Mouse (Mus musculus) midbrain, embryonic 10.5 days (tissue): ENCODE data around the gene Pibf1. TPM values are rescaled to one million over a fixed set of nuclear protein-coding genes. Genes with fewer than 3 reads are reported as not detected.

Source experiments
- DNase-seq: peaks from one replicate; pipeline ENCODE4 v3.0.0-alpha.2; 2017; ENCODE audit warnings: low spot score
- H3K27ac ChIP-seq: fragments of 300-500 bp; sonication (generic); replicated peaks from 2 replicates; pipeline ENCODE4 v1.5.1; 2016; ENCODE audit warnings: mild to moderate bottlenecking
- H3K27me3 ChIP-seq: fragments of 300-500 bp; sonication (generic); 2 replicates; pipeline ENCODE4 v1.6.1; 2016; ENCODE audit warnings: low read depth, mild to moderate bottlenecking; ENCODE audit not compliant: poor library complexity, severe bottlenecking
- H3K36me3 ChIP-seq: fragments of 300-500 bp; sonication (generic); 2 replicates; pipeline ENCODE4 v1.6.1; 2016; ENCODE audit warnings: mild to moderate bottlenecking, moderate library complexity
- H3K4me1 ChIP-seq: fragments of 300-500 bp; sonication (generic); 2 replicates; pipeline ENCODE4 v1.6.1; 2016
- H3K4me3 ChIP-seq: fragments of 300-500 bp; sonication (generic); 2 replicates; pipeline ENCODE4 v1.5.1; 2016; ENCODE audit warnings: mild to moderate bottlenecking, moderate library complexity
- H3K9me3 ChIP-seq: fragments of 300-500 bp; sonication (generic); replicated peaks from 2 replicates; pipeline ENCODE4 v1.6.1; 2016; ENCODE audit warnings: mild to moderate bottlenecking
- WGBS: fragments of 180-500 bp; shearing (Covaris S2); methylation state at CpG from one replicate; pipeline ENCODE4 v1.1.7; 2016; 5-methylcytosine and 5-hydroxymethylcytosine counted together
- polyA plus RNA-seq: library from polyadenylated mRNA; unstranded; fragments of >200 nt; fragmentation: Nextera tagmentation; extraction: Ambion mirVana; gene quantifications from 2 replicates; pipeline ENCODE4 v1.2.1, GENCODE M21; 2016

Pibf1 gene
- polyA plus RNA-seq, 1 experiment from 2014 or later = 19.9 TPM

- H3K27me3 ChIP-seq = no peaks in the 10 kb centered on the region
- no peak overlapping the region for H3K27ac ChIP-seq
- no peak for DNase-seq
- 69% methylated on average over 6 of the region's 6 CpGs for WGBS
- no peaks in the 10 kb centered on the region for H3K9me3 ChIP-seq
- peaks cover 4% of the 10 kb centered on the region; the same call in 1 of the 2 replicates for H3K4me1 ChIP-seq
- no peak overlapping the region for H3K4me3 ChIP-seq
- H3K36me3 ChIP-seq = peaks cover 19% of the 10 kb centered on the region
Measured at GRCm38 (mm10) chr14:99159940-99160339, 60.7 kb downstream of the Pibf1 start.

- Histone ChIP-seq H3K4me3 (no peak overlapping the region), H3K27me3 (no peaks in the 10 kb centered on the region), H3K4me1 (peaks cover 4% of the 10 kb centered on the region; the same call in 1 of the 2 replicates), H3K9me3 (no peaks in the 10 kb centered on the region), H3K27ac (no peak overlapping the region), H3K36me3 (peaks cover 20% of the 10 kb centered on the region; the same call in 1 of the 2 replicates)
- DNase-seq = no peak
- WGBS = 93% methylated on average over 3 of the region's 3 CpGs
Measured at GRCm38 (mm10) chr14:99163051-99163450, 63.8 kb downstream of the Pibf1 start.

GRCm38 (mm10) chr14:99174138-99174745 is 75.0 kb downstream of the Pibf1 start:
- no peaks in the 10 kb centered on the region for H3K4me1 ChIP-seq
- H3K36me3 ChIP-seq = peaks cover 2% of the 10 kb centered on the region; the same call in 1 of the 2 replicates
- no peak overlapping the region for H3K4me3 ChIP-seq
- H3K27ac ChIP-seq = no peak overlapping the region
- no peaks in the 10 kb centered on the region for H3K9me3 ChIP-seq
- H3K27me3 ChIP-seq = no peaks in the 10 kb centered on the region
- no peak for DNase-seq
- 91% methylated on average over 4 of the region's 4 CpGs for WGBS

GRCm38 (mm10) chr14:99176559-99176958 is 77.3 kb downstream of the Pibf1 start:
- DNase-seq = no peak
- no peaks in the 10 kb centered on the region for H3K9me3 ChIP-seq
- peaks cover 20% of the 10 kb centered on the region for H3K36me3 ChIP-seq
- no peak overlapping the region for H3K27ac ChIP-seq
- no peak overlapping the region for H3K4me3 ChIP-seq
- H3K4me1 ChIP-seq = no peaks in the 10 kb centered on the region
- H3K27me3 ChIP-seq = no peaks in the 10 kb centered on the region
- 55% methylated on average over 9 of the region's 9 CpGs for WGBS

- Histone ChIP-seq H3K27ac (no peak overlapping the region), H3K36me3 (peaks cover 10% of the 10 kb centered on the region; the same call in 1 of the 2 replicates), H3K4me1 (no peaks in the 10 kb centered on the region), H3K27me3 (no peaks in the 10 kb centered on the region), H3K9me3 (no peaks in the 10 kb centered on the region), H3K4me3 (no peak overlapping the region)
- WGBS = 95% methylated on average over 5 of the region's 5 CpGs
- no peak for DNase-seq
Measured at GRCm38 (mm10) chr14:99190153-99190790, 91.0 kb downstream of the Pibf1 start.

- 97% methylated on average over 2 of the region's 2 CpGs for WGBS
- DNase-seq = no peak
- no peaks in the 10 kb centered on the region for H3K4me1 ChIP-seq
- no peak overlapping the region for H3K27ac ChIP-seq
- peaks cover 14% of the 10 kb centered on the region for H3K36me3 ChIP-seq
- H3K9me3 ChIP-seq = no peaks in the 10 kb centered on the region
- no peaks in the 10 kb centered on the region for H3K27me3 ChIP-seq
- no peak overlapping the region for H3K4me3 ChIP-seq
Measured at GRCm38 (mm10) chr14:99205865-99206264, 106.6 kb downstream of the Pibf1 start.

GRCm38 (mm10) chr14:99206591-99206990 is 107.4 kb downstream of the Pibf1 start:
- Histone ChIP-seq H3K27ac (no peak overlapping the region), H3K4me1 (no peaks in the 10 kb centered on the region), H3K9me3 (no peaks in the 10 kb centered on the region), H3K4me3 (no peak overlapping the region), H3K36me3 (peaks cover 21% of the 10 kb centered on the region), H3K27me3 (no peaks in the 10 kb centered on the region)
- DNase-seq = no peak
- 87% methylated on average over 5 of the region's 5 CpGs for WGBS

GRCm38 (mm10) chr14:99210431-99210830 is 111.2 kb downstream of the Pibf1 start:
- Histone ChIP-seq H3K27me3 (no peaks in the 10 kb centered on the region), H3K9me3 (no peaks in the 10 kb centered on the region), H3K27ac (no peak overlapping the region), H3K36me3 (peaks cover 30% of the 10 kb centered on the region), H3K4me1 (no peaks in the 10 kb centered on the region), H3K4me3 (no peak overlapping the region)
- no peak for DNase-seq
- 90% methylated on average over 5 of the region's 5 CpGs for WGBS

- no peak for DNase-seq
- 92% methylated on average over 7 of the region's 7 CpGs for WGBS
- no peak overlapping the region for H3K27ac ChIP-seq
- H3K36me3 ChIP-seq = peaks cover 22% of the 10 kb centered on the region
- no peaks in the 10 kb centered on the region for H3K27me3 ChIP-seq
- 0 out of 2 replicates have a peak, but pooled peaks cover 4% of the 10 kb centered on the region for H3K4me1 ChIP-seq
- H3K4me3 ChIP-seq = no peak overlapping the region
- H3K9me3 ChIP-seq = no peaks in the 10 kb centered on the region
Measured at GRCm38 (mm10) chr14:99218396-99219012, 119.3 kb downstream of the Pibf1 start.

- peaks cover 20% of the 10 kb centered on the region for H3K36me3 ChIP-seq
- no peak overlapping the region for H3K4me3 ChIP-seq
- 14% methylated on average over 9 of the region's 9 CpGs for WGBS
- no peak for DNase-seq
- no peaks in the 10 kb centered on the region for H3K27me3 ChIP-seq
- 0 out of 2 replicates have a peak, but pooled peaks cover 4% of the 10 kb centered on the region for H3K4me1 ChIP-seq
- H3K27ac ChIP-seq = no peak overlapping the region
- H3K9me3 ChIP-seq = no peaks in the 10 kb centered on the region
Measured at GRCm38 (mm10) chr14:99219757-99220171, 120.5 kb downstream of the Pibf1 start.

GRCm38 (mm10) chr14:99225929-99226328 is 126.7 kb downstream of the Pibf1 start:
- no peaks in the 10 kb centered on the region for H3K4me1 ChIP-seq
- peaks cover 7% of the 10 kb centered on the region for H3K36me3 ChIP-seq
- H3K4me3 ChIP-seq = no peak overlapping the region
- no peak for DNase-seq
- H3K27ac ChIP-seq = no peak overlapping the region
- H3K9me3 ChIP-seq = no peaks in the 10 kb centered on the region
- H3K27me3 ChIP-seq = no peaks in the 10 kb centered on the region
- WGBS = 95% methylated on average over 4 of the region's 4 CpGs

GRCm38 (mm10) chr14:99229071-99229780 is 130.0 kb downstream of the Pibf1 start:
- no peaks in the 10 kb centered on the region for H3K27me3 ChIP-seq
- 94% methylated on average over 11 of the region's 11 CpGs for WGBS

More at GRCm38 (mm10) chr14:99229071-99229780, 130.0 kb downstream of the Pibf1 start:
- no peak overlapping the region for H3K4me3 ChIP-seq
- DNase-seq = no peak
- peaks cover 7% of the 10 kb centered on the region for H3K36me3 ChIP-seq
- no peaks in the 10 kb centered on the region for H3K9me3 ChIP-seq
- no peaks in the 10 kb centered on the region for H3K4me1 ChIP-seq
- H3K27ac ChIP-seq = no peak overlapping the region
